Mouse (Mus musculus): ENCODE measurements at regions not wholly inside any gene's neighbourhood (a gene's known extent, or its start where the extent isn't known, plus 50 kb on each side); places are given as distances from the start of the nearest gene placed in this dataset.

DNA sequence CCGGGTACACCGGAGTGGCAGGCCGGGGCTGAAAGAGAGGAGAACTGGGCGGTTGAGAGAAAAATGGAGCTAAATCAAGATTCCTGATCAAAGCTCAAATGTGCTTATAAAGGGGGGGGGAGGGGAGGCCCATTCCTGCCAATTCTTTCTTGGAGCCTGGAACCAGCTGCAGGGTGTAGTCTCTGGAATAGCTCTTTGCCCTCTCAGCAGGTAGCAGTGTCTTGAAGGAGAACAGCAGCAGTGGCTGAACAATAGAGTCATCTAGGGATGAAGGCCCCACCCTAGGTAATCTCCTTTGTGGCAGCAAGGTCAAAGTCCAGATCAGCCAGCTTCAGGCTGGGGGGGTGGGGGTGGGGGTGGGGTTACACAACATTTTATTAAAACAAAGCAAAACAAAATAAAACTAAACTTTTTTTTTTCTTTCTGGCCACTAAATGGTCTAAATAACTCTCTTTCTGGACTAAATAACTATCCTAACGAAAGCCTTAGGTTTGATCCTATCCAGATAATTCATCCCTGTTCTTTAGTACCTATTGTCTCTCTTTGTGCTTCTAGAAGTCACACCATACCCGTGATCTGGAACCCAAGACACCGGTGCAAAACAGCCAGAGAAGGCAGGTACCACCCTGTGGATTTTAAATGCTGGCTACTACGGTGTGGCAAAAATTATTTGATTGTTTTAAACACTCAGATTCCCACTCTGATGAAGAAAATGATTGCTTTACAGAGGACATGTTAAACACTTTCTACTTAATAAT lies 120.5 kb upstream of the B430218F22Rik start:
- H3K4me1 ChIP-seq (ENCODE audit: control insufficient read depth, insufficient read depth, low read length), result no peaks in the 10 kb centered on the region
- H3K9ac ChIP-seq (ENCODE audit: low read length), result no peak overlapping the region
- H3K27ac ChIP-seq (replicated peaks; ENCODE audit: low read depth, low read length), result no peak overlapping the region
- H3K27me3 ChIP-seq (ENCODE audit: control insufficient read depth, insufficient read depth, low read length), result no peaks in the 10 kb centered on the region
- 88% methylated on average over 8 of the region's 8 CpGs for WGBS
- no peak for ATAC-seq (ENCODE audit: insufficient number of reproducible peaks, low FRiP score, low TSS enrichment, low read depth)
- DNase-seq (ENCODE audit: low spot score), result no peak
- no peaks in the 10 kb centered on the region for H3K9me3 ChIP-seq (ENCODE audit: control insufficient read depth, low read length)
- H3K4me3 ChIP-seq (ENCODE audit: low read depth, low read length), result no peak overlapping the region
- H3K36me3 ChIP-seq (ENCODE audit: control insufficient read depth, insufficient read depth, low read length), result no peaks in the 10 kb centered on the region
- no peak overlapping the region for H3K4me2 ChIP-seq (ENCODE audit: low read depth, severe bottlenecking)

DNA sequence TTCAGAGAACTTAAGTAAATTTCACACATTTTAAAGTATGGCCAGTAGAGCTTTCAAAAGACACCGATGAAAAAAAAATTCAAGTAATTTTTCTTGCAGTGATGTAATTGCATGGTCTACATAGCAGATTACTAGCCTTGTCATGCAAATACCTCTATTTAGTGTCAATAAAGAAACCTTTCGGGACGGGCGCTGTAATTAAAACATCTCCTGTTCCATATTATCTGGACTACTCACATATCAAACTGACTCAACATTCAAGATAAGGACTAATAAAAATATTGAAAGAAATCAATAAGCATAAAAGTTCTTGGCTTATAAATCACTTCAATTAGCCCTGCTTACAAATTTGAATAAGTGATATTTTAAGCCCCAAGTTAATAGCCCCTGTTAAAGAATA lies 113.5 kb upstream of the B430218F22Rik start:
- Histone ChIP-seq H3K4me1 (ENCODE audit: control insufficient read depth, insufficient read depth, low read length) (no peaks in the 10 kb centered on the region), H3K9ac (ENCODE audit: low read length) (no peak overlapping the region), H3K4me3 (ENCODE audit: low read depth, low read length) (no peak overlapping the region), H3K9me3 (ENCODE audit: control insufficient read depth, low read length) (no peaks in the 10 kb centered on the region), H3K4me2 (ENCODE audit: low read depth, severe bottlenecking) (no peak overlapping the region), H3K27me3 (ENCODE audit: control insufficient read depth, insufficient read depth, low read length) (no peaks in the 10 kb centered on the region), H3K36me3 (ENCODE audit: control insufficient read depth, insufficient read depth, low read length) (no peaks in the 10 kb centered on the region), H3K27ac (replicated peaks; ENCODE audit: low read depth, low read length) (no peak overlapping the region)
- no peak for DNase-seq (ENCODE audit: low spot score)
- 91% methylated on average over 4 of the region's 4 CpGs for WGBS
- ATAC-seq (ENCODE audit: insufficient number of reproducible peaks, low FRiP score, low TSS enrichment, low read depth), result no peak

DNA sequence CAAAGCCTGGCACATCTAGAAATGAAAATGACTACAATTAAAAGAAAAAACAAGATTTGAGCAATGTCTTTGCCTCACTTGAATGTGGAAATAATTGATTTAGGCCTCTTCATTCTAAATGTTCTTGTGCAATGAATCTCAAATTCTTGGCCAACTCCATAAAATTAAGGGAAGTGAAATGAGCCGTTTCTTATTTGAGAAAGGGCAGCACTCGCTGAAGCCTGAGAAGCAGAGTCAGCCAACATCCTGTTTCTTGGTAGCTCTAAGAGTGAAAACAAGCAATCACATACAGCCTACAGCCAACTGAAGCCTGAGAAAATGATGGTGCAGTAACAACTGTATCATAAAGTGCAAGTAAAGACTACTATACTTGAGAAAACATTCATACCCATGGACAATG lies 105.5 kb upstream of the B430218F22Rik start:
- H3K4me2 ChIP-seq (ENCODE audit: low read depth, severe bottlenecking), result no peak overlapping the region
- H3K9ac ChIP-seq (ENCODE audit: low read length), result no peak overlapping the region
- H3K4me1 ChIP-seq (ENCODE audit: control insufficient read depth, insufficient read depth, low read length), result no peaks in the 10 kb centered on the region
- no peak overlapping the region for H3K4me3 ChIP-seq (ENCODE audit: low read depth, low read length)
- no peaks in the 10 kb centered on the region for H3K36me3 ChIP-seq (ENCODE audit: control insufficient read depth, insufficient read depth, low read length)
- no peak overlapping the region for H3K27ac ChIP-seq (replicated peaks; ENCODE audit: low read depth, low read length)
- H3K9me3 ChIP-seq (ENCODE audit: control insufficient read depth, low read length), result no peaks in the 10 kb centered on the region
- ATAC-seq (ENCODE audit: insufficient number of reproducible peaks, low FRiP score, low TSS enrichment, low read depth), result no peak
- H3K27me3 ChIP-seq (ENCODE audit: control insufficient read depth, insufficient read depth, low read length), result no peaks in the 10 kb centered on the region
- WGBS, result 69% methylated on average over 2 of the region's 2 CpGs
- no peak for DNase-seq (ENCODE audit: low spot score)

DNA sequence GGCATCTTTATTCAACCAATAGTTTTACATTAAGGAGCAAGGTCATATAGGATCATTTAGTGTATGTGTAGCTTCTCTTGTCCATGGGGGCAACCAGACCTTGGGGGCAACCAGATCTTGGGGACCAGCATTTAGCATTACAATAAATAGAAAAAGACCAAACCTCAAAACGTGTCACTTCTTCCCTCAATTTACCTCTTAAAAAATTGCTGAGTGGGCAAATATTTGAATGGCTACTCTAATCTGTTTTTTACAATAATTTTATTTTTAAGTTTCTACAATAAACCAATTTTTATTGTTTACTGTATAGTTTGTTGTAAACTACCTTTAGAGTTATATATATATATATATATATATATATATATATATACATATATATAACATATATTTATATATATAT lies 92.7 kb upstream of the B430218F22Rik start:
- no peaks in the 10 kb centered on the region for H3K9me3 ChIP-seq (ENCODE audit: control insufficient read depth, low read length)
- no peak overlapping the region for H3K4me3 ChIP-seq (ENCODE audit: low read depth, low read length)
- H3K4me1 ChIP-seq (ENCODE audit: control insufficient read depth, insufficient read depth, low read length), result no peaks in the 10 kb centered on the region
- H3K9ac ChIP-seq (ENCODE audit: low read length), result no peak overlapping the region
- H3K4me2 ChIP-seq (ENCODE audit: low read depth, severe bottlenecking), result no peak overlapping the region
- H3K27ac ChIP-seq (replicated peaks; ENCODE audit: low read depth, low read length), result no peak overlapping the region
- ATAC-seq (ENCODE audit: insufficient number of reproducible peaks, low FRiP score, low TSS enrichment, low read depth) (no peak), DNase-seq (ENCODE audit: low spot score) (no peak)
- 83% methylated on average over 1 of the region's 1 CpGs for WGBS
- H3K36me3 ChIP-seq (ENCODE audit: control insufficient read depth, insufficient read depth, low read length), result no peaks in the 10 kb centered on the region
- no peaks in the 10 kb centered on the region for H3K27me3 ChIP-seq (ENCODE audit: control insufficient read depth, insufficient read depth, low read length)

DNA sequence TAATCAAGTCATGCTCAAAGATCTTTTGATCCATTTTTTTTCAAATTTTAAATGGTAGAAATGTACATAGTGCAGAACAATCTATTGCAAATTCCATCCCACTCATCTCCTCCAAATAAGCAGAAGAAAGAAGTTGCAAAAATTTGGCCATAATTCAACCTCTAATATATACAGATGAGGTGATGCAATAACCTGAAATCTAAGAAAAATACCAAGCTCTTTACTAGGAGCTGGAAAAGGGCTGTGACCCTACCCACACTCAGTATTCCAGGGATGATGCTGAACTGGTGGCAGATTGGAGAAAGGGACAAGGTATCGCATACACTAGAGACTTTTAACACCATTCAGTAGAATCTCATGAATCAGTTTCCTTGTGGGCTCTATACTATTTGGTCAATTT lies 76.3 kb upstream of the B430218F22Rik start:
- Histone ChIP-seq H3K4me1 (ENCODE audit: control insufficient read depth, insufficient read depth, low read length) (no peaks in the 10 kb centered on the region), H3K9me3 (ENCODE audit: control insufficient read depth, low read length) (no peaks in the 10 kb centered on the region)
- WGBS, result 93% methylated on average over 1 of the region's 1 CpGs

DNA sequence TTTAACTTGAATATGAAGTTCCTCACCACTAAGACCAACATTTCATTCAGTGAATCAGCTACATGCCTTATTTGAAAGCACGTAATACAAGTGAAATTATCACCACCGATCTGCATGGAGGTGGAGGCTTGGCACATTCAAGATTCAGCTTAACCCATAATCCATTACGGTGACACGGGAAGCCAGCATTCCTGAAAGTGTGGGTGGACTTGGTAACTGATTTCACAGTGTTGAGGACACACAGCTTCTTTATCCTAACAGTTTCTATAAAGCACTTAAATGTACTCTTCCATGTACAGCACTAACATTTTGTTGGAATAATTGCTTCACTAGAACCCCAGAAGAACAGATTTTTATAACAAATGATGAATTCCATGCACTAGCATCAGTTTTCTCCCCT lies 72.8 kb upstream of the B430218F22Rik start:
- Histone ChIP-seq H3K4me1 (ENCODE audit: control insufficient read depth, insufficient read depth, low read length) (no peaks in the 10 kb centered on the region), H3K36me3 (ENCODE audit: control insufficient read depth, insufficient read depth, low read length) (no peaks in the 10 kb centered on the region), H3K4me2 (ENCODE audit: low read depth, severe bottlenecking) (no peak overlapping the region), H3K27me3 (ENCODE audit: control insufficient read depth, insufficient read depth, low read length) (no peaks in the 10 kb centered on the region), H3K27ac (replicated peaks; ENCODE audit: low read depth, low read length) (no peak overlapping the region), H3K4me3 (ENCODE audit: low read depth, low read length) (no peak overlapping the region), H3K9me3 (ENCODE audit: control insufficient read depth, low read length) (no peaks in the 10 kb centered on the region), H3K9ac (ENCODE audit: low read length) (no peak overlapping the region)
- WGBS, result 92% methylated on average over 4 of the region's 4 CpGs
- DNase-seq (ENCODE audit: low spot score), result no peak
- no peak for ATAC-seq (ENCODE audit: insufficient number of reproducible peaks, low FRiP score, low TSS enrichment, low read depth)

More for the DNA sequence above, 76.3 kb upstream of the B430218F22Rik start:
- DNase-seq (ENCODE audit: low spot score) (no peak), ATAC-seq (ENCODE audit: insufficient number of reproducible peaks, low FRiP score, low TSS enrichment, low read depth) (no peak)
- Histone ChIP-seq H3K4me3 (ENCODE audit: low read depth, low read length) (no peak overlapping the region), H3K9ac (ENCODE audit: low read length) (no peak overlapping the region), H3K4me2 (ENCODE audit: low read depth, severe bottlenecking) (no peak overlapping the region), H3K36me3 (ENCODE audit: control insufficient read depth, insufficient read depth, low read length) (no peaks in the 10 kb centered on the region), H3K27me3 (ENCODE audit: control insufficient read depth, insufficient read depth, low read length) (no peaks in the 10 kb centered on the region), H3K27ac (replicated peaks; ENCODE audit: low read depth, low read length) (no peak overlapping the region)

Data from limb, embryonic 11.5 days (tissue).